In the genomic region with DNA sequence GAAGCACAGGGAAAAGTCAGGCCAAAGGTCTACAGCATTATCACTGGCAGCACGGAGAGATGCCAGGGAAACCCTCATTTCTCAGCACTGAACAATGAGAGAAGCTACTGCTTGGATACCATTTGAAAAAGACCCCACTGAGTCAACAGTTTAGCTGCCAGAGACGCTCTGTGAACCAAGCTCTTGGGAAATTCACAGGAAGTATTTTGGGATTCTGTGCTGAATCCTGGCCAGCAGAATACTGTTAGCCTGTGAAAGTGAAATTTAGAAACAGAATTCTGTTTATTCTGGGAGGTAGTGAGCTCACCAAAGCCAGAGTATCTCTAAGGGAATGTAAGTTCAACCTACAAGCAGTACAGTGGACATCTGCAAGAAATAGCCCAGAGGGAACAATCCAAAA, we compare ENCODE assay signal across 15 mouse cellular contexts.
DNase-seq lines count a peak whose midpoint lies in the region; ATAC-seq and TF ChIP-seq lines count a peak whose summit lies in the region.
"Had no signal": no experiment of that assay in that cellular context is flagged by ENCODE, and none has a peak within 500 bp of the region (broad histone marks: within the 10 kb centered on the region; RNA-seq: fewer than 3 reads in every experiment).

No protein-coding gene starts in this region.

- ATAC-seq in forebrain, postnatal 0 days: no peak; the same call in 1 of the 2 replicates
- no peak for ATAC-seq in forebrain, embryonic 15.5 days (replicated peaks)
- ATAC-seq in intestine, embryonic 16.5 days: no peak
- ATAC-seq: intestine, postnatal 0 days had no signal

- H3K27ac ChIP-seq in forebrain, postnatal 0 days (ENCODE audit: low read depth, low read length): no peak overlapping the region
- no peak overlapping the region for H3K27ac ChIP-seq in forebrain, embryonic 15.5 days (replicated peaks)
- no peak overlapping the region for H3K27ac ChIP-seq in intestine, embryonic 16.5 days (ENCODE audit: low read length)
- H3K27ac ChIP-seq: embryonic facial prominence, embryonic 10.5 days; gastrocnemius, adult 2 months had no signal

- no peaks in the 10 kb centered on the region for H3K4me1 ChIP-seq in forebrain, postnatal 0 days (ENCODE audit: insufficient read depth)
- no peaks in the 10 kb centered on the region for H3K4me1 ChIP-seq in forebrain, embryonic 15.5 days
- no peaks in the 10 kb centered on the region for H3K4me1 ChIP-seq in intestine, embryonic 16.5 days (ENCODE audit: control insufficient read depth, insufficient read depth, low read length)
- H3K4me1 ChIP-seq: embryonic facial prominence, embryonic 10.5 days had no signal

- peak; percentile 46 for DNase-seq in forebrain, postnatal 0 days
- DNase-seq in brain, embryonic 14.5 days (ENCODE audit: low read depth): peak; percentile 31
- DNase-seq in left cerebral cortex, adult 11 months (ENCODE audit: low spot score): peak; percentile 12
- DNase-seq in right cerebral cortex, adult 2 months (ENCODE audit: low spot score in 2 of 2): peak; percentile 32 to 46
- no peak for DNase-seq in thymus, postnatal 0 days (ENCODE audit: low spot score)
- DNase-seq: adrenal gland, postnatal 10 days; gastrocnemius, adult 2 months; kidney, postnatal 25 days; lung, embryonic 14.5 days had no signal

- no peak for TF ChIP-seq CTCF in forebrain, postnatal 0 days (IDR thresholded peaks at IDR 0.05; ENCODE audit: low read depth)
- TF ChIP-seq CTCF in brain, embryonic 14.5 days (IDR thresholded peaks at IDR 0.05; ENCODE audit: borderline replicate concordance, extremely low read depth, insufficient read depth, insufficient read length): no peak

- no peaks in the 10 kb centered on the region for H3K27me3 ChIP-seq in forebrain, postnatal 0 days (ENCODE audit: insufficient read depth, low read length)
- no peaks in the 10 kb centered on the region for H3K27me3 ChIP-seq in forebrain, embryonic 15.5 days
- no peaks in the 10 kb centered on the region for H3K27me3 ChIP-seq in intestine, embryonic 16.5 days (replicated peaks; ENCODE audit: control insufficient read depth, insufficient read depth, low read length)

- no peaks in the 10 kb centered on the region for H3K9me3 ChIP-seq in forebrain, postnatal 0 days (ENCODE audit: low read length)
- no peaks in the 10 kb centered on the region for H3K9me3 ChIP-seq in forebrain, embryonic 15.5 days
- no peaks in the 10 kb centered on the region for H3K9me3 ChIP-seq in intestine, embryonic 16.5 days (ENCODE audit: control insufficient read depth, low read length)
- H3K9me3 ChIP-seq: embryonic facial prominence, embryonic 10.5 days; G1E had no signal

- no peak overlapping the region for H3K4me3 ChIP-seq in forebrain, postnatal 0 days (ENCODE audit: low read depth, low read length)
- H3K4me3 ChIP-seq in forebrain, embryonic 15.5 days: no peak overlapping the region
- no peak overlapping the region for H3K4me3 ChIP-seq in intestine, embryonic 16.5 days (ENCODE audit: low read length)
- H3K4me3 ChIP-seq: embryonic facial prominence, embryonic 10.5 days; gastrocnemius, adult 2 months had no signal

- no peak overlapping the region for H3K4me2 ChIP-seq in forebrain, postnatal 0 days (ENCODE audit: low read depth)
- no peak overlapping the region for H3K4me2 ChIP-seq in forebrain, embryonic 15.5 days (replicated peaks)
- H3K4me2 ChIP-seq in intestine, embryonic 16.5 days (ENCODE audit: low read depth, low read length): no peak overlapping the region
- H3K4me2 ChIP-seq: heart, embryonic 11.5 days; lung, embryonic 14.5 days had no signal

- H3K9ac ChIP-seq in forebrain, postnatal 0 days: no peak overlapping the region
- no peak overlapping the region for H3K9ac ChIP-seq in forebrain, embryonic 15.5 days (replicated peaks)
- H3K9ac ChIP-seq in intestine, embryonic 16.5 days (ENCODE audit: low read depth, low read length): no peak overlapping the region
- H3K9ac ChIP-seq: lung, embryonic 14.5 days had no signal

- WGBS in forebrain, postnatal 0 days: 30% methylated on average over 2 of the region's 2 CpGs
- WGBS in forebrain, embryonic 15.5 days: 56% methylated on average over 2 of the region's 2 CpGs
- WGBS in intestine, embryonic 16.5 days: 67% methylated on average over 2 of the region's 2 CpGs

- TF ChIP-seq POLR2A in brain, embryonic 14.5 days (IDR thresholded peaks at IDR 0.05; ENCODE audit: borderline replicate concordance, extremely low read depth, insufficient read depth, insufficient read length, poor library complexity, severe bottlenecking): no peak

- no peaks in the 10 kb centered on the region for H3K36me3 ChIP-seq in forebrain, postnatal 0 days (ENCODE audit: insufficient read depth)
- no peaks in the 10 kb centered on the region for H3K36me3 ChIP-seq in forebrain, embryonic 15.5 days
- no peaks in the 10 kb centered on the region for H3K36me3 ChIP-seq in intestine, embryonic 16.5 days (ENCODE audit: control insufficient read depth, insufficient read depth, low read length)
- H3K36me3 ChIP-seq: embryonic facial prominence, embryonic 10.5 days; G1E had no signal
